Mouse (Mus musculus) liver, adult 2 months (tissue): ENCODE measurements around the gene Mdga1. TPM values are rescaled to one million over a fixed set of nuclear protein-coding genes. Genes with fewer than 3 reads are reported as not detected.

ENCODE experiments used
- DNase-seq: peaks from one replicate; pipeline ENCODE4 v3.0.0-alpha.2; 2011; ENCODE audit warnings: low read depth, low spot score; ENCODE audit errors: extremely low read depth
- H3K27ac ChIP-seq: fragments of 200-500 bp; replicated peaks from 2 replicates; pipeline ENCODE4 v1.5.1; 2012; ENCODE audit warnings: low read depth, mild to moderate bottlenecking, control low read depth, inconsistent platforms, low read length; ENCODE audit not compliant: insufficient read depth
- H3K27me3 ChIP-seq: fragments of 200-500 bp; 2 replicates; pipeline ENCODE4 v1.6.1; 2012; ENCODE audit warnings: mild to moderate bottlenecking, moderate library complexity, low read length, inconsistent platforms; ENCODE audit not compliant: control insufficient read depth, insufficient read depth
- H3K36me3 ChIP-seq: fragments of 200-500 bp; 2 replicates; pipeline ENCODE4 v1.6.1; 2012; ENCODE audit warnings: low read length, inconsistent platforms; ENCODE audit not compliant: control insufficient read depth, insufficient read depth
- H3K4me1 ChIP-seq: fragments of 200-500 bp; 2 replicates; pipeline ENCODE4 v1.6.1; 2011; ENCODE audit warnings: low read length; ENCODE audit not compliant: control insufficient read depth, insufficient read depth
- H3K4me3 ChIP-seq: fragments of 200-500 bp; 2 replicates; pipeline ENCODE4 v1.5.1; 2011; ENCODE audit warnings: low read depth, mild to moderate bottlenecking, control low read depth, low read length, moderate library complexity; ENCODE audit not compliant: insufficient read depth
- H3K79me2 ChIP-seq: fragments of 200-500 bp; 2 replicates; pipeline ENCODE4 v1.6.1; 2012; ENCODE audit warnings: inconsistent platforms, mild to moderate bottlenecking, low read length, moderate library complexity; ENCODE audit not compliant: control insufficient read depth, insufficient read depth
- H3K9ac ChIP-seq: fragments of 200-500 bp; 2 replicates; pipeline ENCODE4 v1.6.1; 2012; ENCODE audit warnings: low read depth, mild to moderate bottlenecking, control low read depth, inconsistent platforms, low read length
- CTCF ChIP-seq: fragments of 200-500 bp; IDR thresholded peaks from 2 replicates; pipeline ENCODE4 v1.5.1; 2011; ENCODE audit warnings: low read depth, low read length, control low read depth
- POLR2A ChIP-seq: fragments of 200-500 bp; IDR thresholded peaks from 2 replicates; pipeline ENCODE4 v1.6.1; 2011; ENCODE audit warnings: low read length, control low read depth; ENCODE audit not compliant: insufficient read depth; ENCODE audit errors: extremely low read depth
- whole genome bisulfite sequencing: fragments of 180-500 bp; shearing (Covaris S2); methylation state at CpG from one replicate; pipeline ENCODE4 v1.1.7; 2018; 5-methylcytosine and 5-hydroxymethylcytosine counted together
- polyA plus RNA-seq: library from polyadenylated mRNA; depleted of rRNA; stranded (reverse); fragments of >200 nt; gene quantifications from 2 replicates; pipeline ENCODE4 v1.2.3, GENCODE M21; 2012; rRNA removed
- total RNA-seq: library from RNA; depleted of rRNA; stranded (reverse); fragments of >200 nt; gene quantifications from 2 replicates; pipeline ENCODE4 v1.2.3, GENCODE M21; 2014; rRNA removed

The Mdga1 gene
- under 0.01 and 0.09 TPM in 2 replicates for total RNA-seq
- 0.37 and 0.64 TPM in 2 replicates for polyA plus RNA-seq

DNA sequence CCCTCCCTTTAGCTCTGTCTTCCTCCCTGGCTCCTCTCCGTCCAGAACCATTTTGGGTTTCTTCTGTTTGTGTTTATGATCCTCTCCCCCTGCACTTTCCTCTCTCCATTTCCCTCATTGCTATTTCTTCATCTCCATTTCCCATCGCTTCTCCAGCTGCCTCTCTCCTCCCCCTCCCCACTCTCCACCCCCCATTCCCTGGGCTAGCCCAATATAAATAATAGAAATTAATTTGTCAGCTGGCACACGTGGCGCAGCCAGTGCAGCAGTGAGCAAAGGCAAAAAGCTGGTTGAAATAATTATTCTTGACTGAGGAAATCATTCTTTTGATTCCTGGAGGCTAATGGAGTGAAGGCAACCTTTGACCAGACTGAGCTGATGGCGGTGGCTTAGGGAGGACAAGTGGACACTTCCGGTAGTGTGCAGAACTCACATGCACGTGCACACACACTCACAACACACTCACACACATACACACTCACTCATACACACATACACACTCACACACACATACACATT lies at the start of gene Mdga1:
TSS of gene Mdga1 (minus strand) at position 51 of the 519 bp plus-strand sequence.
- TF ChIP-seq CTCF (no peak), POLR2A (no peak)
- H3K79me2 ChIP-seq = no peaks in the 10 kb centered on the region
- no peaks in the 10 kb centered on the region for H3K36me3 ChIP-seq
- H3K9ac ChIP-seq = no peak within 1 kb of the TSS
- 87% methylated on average over 7 of the region's 7 CpGs for WGBS
- H3K4me3 ChIP-seq = no peak within 1 kb of the TSS
- DNase-seq = no peak
- no peaks in the 10 kb centered on the region for H3K4me1 ChIP-seq
- H3K27ac ChIP-seq = no peak within 1 kb of the TSS
- H3K27me3 ChIP-seq = no peaks in the 10 kb centered on the region

DNA sequence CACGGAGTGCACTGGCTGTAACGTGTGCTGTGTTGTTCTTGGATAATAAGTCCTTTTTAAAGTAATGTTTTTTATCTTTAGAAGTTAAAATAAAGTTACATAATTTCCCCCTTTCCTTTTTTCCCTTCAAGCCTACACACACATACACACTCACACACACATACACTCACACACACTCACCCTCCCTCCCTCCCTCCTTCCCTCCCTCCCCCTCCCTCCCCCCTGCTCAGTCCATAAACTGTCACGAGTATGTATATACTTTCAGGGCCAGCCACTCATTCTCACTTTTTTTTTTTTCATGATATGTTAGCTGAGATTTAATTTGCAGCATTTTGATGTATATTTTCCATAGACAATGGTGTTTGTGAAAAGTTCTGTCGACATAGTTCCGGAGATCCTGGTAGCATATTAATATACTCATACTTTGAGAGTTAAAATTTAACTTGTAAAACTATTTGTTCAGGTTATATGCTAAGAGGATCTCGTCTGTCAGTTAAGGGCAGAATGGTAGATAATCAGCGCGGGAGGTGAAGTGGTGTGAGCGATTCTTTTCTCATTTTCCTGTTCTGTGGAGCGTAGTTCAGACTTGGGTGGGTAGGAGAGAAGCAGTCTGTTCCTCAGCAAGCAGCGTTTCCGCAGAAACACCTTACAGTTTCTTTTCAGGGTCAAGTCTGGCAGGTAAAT lies 49.2 kb upstream of the Mdga1 start:
- no peak overlapping the region for H3K4me3 ChIP-seq
- H3K4me1 ChIP-seq = peaks cover 20% of the 10 kb centered on the region
- 37% methylated on average over 12 of the region's 12 CpGs for WGBS
- no peak for DNase-seq
- peaks cover 50% of the 10 kb centered on the region for H3K79me2 ChIP-seq
- H3K36me3 ChIP-seq = no peaks in the 10 kb centered on the region
- no peaks in the 10 kb centered on the region for H3K27me3 ChIP-seq
- no peak overlapping the region for H3K9ac ChIP-seq
- TF ChIP-seq POLR2A (no peak), CTCF (no peak)
- H3K27ac ChIP-seq = no peak overlapping the region

DNA sequence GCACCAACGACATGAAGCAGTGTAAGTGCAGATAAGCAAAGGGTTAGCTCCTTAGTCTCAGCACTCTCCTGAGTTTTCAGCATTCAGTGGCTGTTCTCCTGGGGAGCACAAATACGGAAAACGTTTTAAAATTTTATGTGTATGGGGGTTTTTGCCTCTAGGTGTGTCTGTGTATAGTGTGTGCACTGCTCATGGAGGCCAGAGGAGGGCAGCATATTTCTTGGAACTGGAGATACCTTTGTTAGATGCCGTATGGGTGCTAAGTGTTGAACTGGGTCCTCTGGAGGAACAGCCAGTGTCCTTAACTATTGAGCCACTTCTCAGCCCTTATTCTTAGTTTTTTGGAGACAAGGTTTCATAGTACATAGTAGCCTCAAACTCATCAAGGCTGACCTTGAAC lies 44.8 kb upstream of the Mdga1 start:
- Histone ChIP-seq H3K36me3 (no peaks in the 10 kb centered on the region), H3K79me2 (peaks cover 47% of the 10 kb centered on the region), H3K27me3 (no peaks in the 10 kb centered on the region), H3K9ac (no peak overlapping the region), H3K4me3 (no peak overlapping the region), H3K4me1 (peaks cover 26% of the 10 kb centered on the region), H3K27ac (no peak overlapping the region)
- WGBS = 96% methylated on average over 4 of the region's 4 CpGs
- DNase-seq = no peak
- TF ChIP-seq POLR2A = no peak
- no peak; the same call in 1 of the 2 replicates for TF ChIP-seq CTCF

DNA sequence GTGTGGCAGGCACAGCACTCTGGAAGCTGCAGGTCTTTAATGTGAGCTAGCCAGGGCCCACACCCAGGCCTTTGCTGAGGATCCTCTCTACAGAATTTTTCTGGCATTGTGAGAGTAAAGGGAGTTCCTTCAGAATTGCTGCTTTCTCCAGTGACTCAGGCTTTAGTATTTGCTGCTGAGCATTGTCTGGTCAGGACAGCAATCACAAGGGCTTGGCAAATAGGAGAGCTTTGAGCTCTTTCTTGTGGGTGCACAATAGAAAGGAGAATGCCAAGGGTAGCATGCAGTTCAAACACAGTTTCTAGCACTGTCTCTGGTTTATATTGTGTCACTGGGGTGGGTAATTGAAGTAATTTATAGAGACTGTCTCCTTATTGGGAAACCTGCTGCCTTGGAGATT lies 38.5 kb upstream of the Mdga1 start:
- Histone ChIP-seq H3K27ac (peak overlapping the region; percentile 68), H3K36me3 (no peaks in the 10 kb centered on the region), H3K79me2 (peaks cover 37% of the 10 kb centered on the region), H3K4me1 (peaks cover 29% of the 10 kb centered on the region), H3K9ac (no peak overlapping the region), H3K27me3 (no peaks in the 10 kb centered on the region), H3K4me3 (no peak overlapping the region)
- DNase-seq = no peak
- no peak for TF ChIP-seq POLR2A
- no peak for TF ChIP-seq CTCF

DNA sequence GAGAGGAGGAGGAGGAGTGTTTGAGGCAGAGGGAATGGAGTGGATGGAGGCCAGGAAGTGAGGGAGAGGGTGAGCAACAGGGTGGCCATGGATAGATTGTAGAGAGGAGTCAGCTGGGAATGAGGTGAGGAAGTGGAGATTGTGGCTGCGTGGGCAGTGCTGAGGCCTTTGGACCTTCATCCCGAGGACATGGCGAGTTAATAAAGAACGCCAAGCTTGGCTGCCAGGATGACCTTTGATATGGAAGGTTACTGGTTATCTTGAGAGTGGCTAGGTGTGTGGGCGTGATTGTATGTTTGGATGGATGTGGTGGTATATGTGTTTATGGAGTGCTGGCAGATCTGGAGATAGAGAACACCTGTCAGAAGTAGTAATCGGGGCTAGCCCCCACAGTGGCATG lies 38.0 kb upstream of the Mdga1 start:
- no peaks in the 10 kb centered on the region for H3K36me3 ChIP-seq
- peak overlapping the region; percentile 17; the same call in 1 of the 2 replicates for H3K9ac ChIP-seq
- no peaks in the 10 kb centered on the region for H3K27me3 ChIP-seq
- peaks cover 30% of the 10 kb centered on the region for H3K4me1 ChIP-seq
- TF ChIP-seq CTCF (no peak), POLR2A (no peak)
- H3K4me3 ChIP-seq = no peak overlapping the region
- H3K27ac ChIP-seq = peak overlapping the region; percentile 83
- 13% methylated on average over 6 of the region's 6 CpGs for WGBS
- peaks cover 32% of the 10 kb centered on the region for H3K79me2 ChIP-seq
- peak; percentile 93 for DNase-seq

DNA sequence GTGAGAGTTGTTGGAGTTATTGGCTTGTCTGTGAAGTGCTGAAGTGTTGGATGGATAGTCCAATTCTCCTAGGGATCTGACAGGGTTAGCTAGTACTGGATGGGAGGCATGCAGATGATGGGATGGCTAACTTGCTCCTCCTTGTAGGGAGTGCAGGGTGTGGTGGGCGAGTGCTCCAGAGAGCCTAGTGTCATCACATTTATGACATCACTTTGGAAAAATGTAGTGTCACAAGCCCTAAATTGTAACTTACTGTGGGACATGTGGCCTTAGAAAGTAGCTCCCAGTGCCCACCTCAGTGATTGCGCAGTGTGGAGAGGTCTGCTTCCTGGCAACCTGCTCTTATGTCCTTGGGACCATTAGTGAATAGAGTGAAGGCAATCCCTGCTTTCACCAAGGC lies 37.0 kb upstream of the Mdga1 start:
- peaks cover 28% of the 10 kb centered on the region for H3K79me2 ChIP-seq
- H3K27me3 ChIP-seq = no peaks in the 10 kb centered on the region
- H3K9ac ChIP-seq = peak overlapping the region; percentile 31
- WGBS = 51% methylated on average over 2 of the region's 2 CpGs
- H3K4me1 ChIP-seq = peaks cover 26% of the 10 kb centered on the region
- no peaks in the 10 kb centered on the region for H3K36me3 ChIP-seq
- TF ChIP-seq POLR2A = no peak
- no peak for TF ChIP-seq CTCF
- no peak for DNase-seq
- peak overlapping the region; percentile 70 for H3K27ac ChIP-seq
- no peak overlapping the region for H3K4me3 ChIP-seq
